Mouse (Mus musculus): ENCODE results near the gene Golph3.

GRCm38 (mm10) chr15:12349840-12350239 lies 28.6 kb downstream of the Golph3 start:
- TF ChIP-seq POLR2AphosphoS5 (IDR thresholded peaks at IDR 0.05; ENCODE audit: borderline replicate concordance, low read depth, low read length) = no peak
- no peak for TF ChIP-seq POLR2AphosphoS2 (IDR thresholded peaks at IDR 0.05; ENCODE audit: low read length)
- no peak for TF ChIP-seq NRF1 (IDR thresholded peaks at IDR 0.05; ENCODE audit: insufficient read depth, low read depth, low read length, poor library complexity, severe bottlenecking)
- no peak for TF ChIP-seq POLR2A (IDR thresholded peaks at IDR 0.05; ENCODE audit: control insufficient read depth in 1 of 2, insufficient read depth in 1 of 2, low read depth in 1 of 2, low read length in 2 of 2, poor library complexity in 1 of 2)
- no peak for TF ChIP-seq CTCF (IDR thresholded peaks at IDR 0.05 in 2 of 3, conservative IDR thresholded peaks at IDR 0.05 in 1 of 3; ENCODE audit: control insufficient read depth in 1 of 3, insufficient read depth in 1 of 3, low read depth in 2 of 3, low read length in 3 of 3, poor library complexity in 1 of 3, severe bottlenecking in 1 of 3)
- TF ChIP-seq RAD21 (IDR thresholded peaks at IDR 0.05; ENCODE audit: low read depth, low read length) = no peak
- TF ChIP-seq MEF2A (IDR thresholded peaks at IDR 0.05; ENCODE audit: extremely low read depth, insufficient replicate concordance, low read depth, low read length, poor library complexity, severe bottlenecking) = no peak
- TF ChIP-seq BHLHE40 (IDR thresholded peaks at IDR 0.05; ENCODE audit: borderline replicate concordance, low read depth, low read length) = no peak

Data from MEL (cell line).